Mouse (Mus musculus) intestine, embryonic 14.5 days (tissue): ENCODE data around the gene Dag1. TPM values are rescaled to one million over a fixed set of nuclear protein-coding genes. Genes with fewer than 3 reads are reported as not detected.

Experiments used
- ATAC-seq: fragments of 200-750 bp; cut with Nextera tagmentation; replicated peaks from 2 replicates; pipeline ENCODE4 v1.8.0; 2017; ENCODE audit warnings: low read depth, moderate number of reproducible peaks, moderate TSS enrichment, moderate library complexity; ENCODE audit not compliant: low FRiP score, low TSS enrichment
- DNase-seq: peaks from one replicate; pipeline ENCODE4 v3.0.0-alpha.2; 2018; ENCODE audit warnings: low spot score
- H3K27ac ChIP-seq: fragments of 300-500 bp; sonication (generic); 2 replicates; pipeline ENCODE4 v1.5.1; 2014; ENCODE audit warnings: low read depth, mild to moderate bottlenecking, control low read depth
- H3K27me3 ChIP-seq: fragments of 300-500 bp; sonication (generic); replicated peaks from 2 replicates; pipeline ENCODE4 v1.6.1; 2014; ENCODE audit warnings: low read length, control low read depth; ENCODE audit not compliant: control insufficient read depth, insufficient read depth
- H3K36me3 ChIP-seq: fragments of 300-500 bp; sonication (generic); 2 replicates; pipeline ENCODE4 v1.6.1; 2014; ENCODE audit warnings: low read length, control low read depth; ENCODE audit not compliant: control insufficient read depth, insufficient read depth
- H3K4me1 ChIP-seq: fragments of 300-500 bp; sonication (generic); replicated peaks from 2 replicates; pipeline ENCODE4 v1.6.1; 2014; ENCODE audit warnings: low read length, control low read depth, mixed read lengths; ENCODE audit not compliant: control insufficient read depth, insufficient read depth
- H3K4me2 ChIP-seq: fragments of 300-500 bp; sonication (generic); 2 replicates; pipeline ENCODE4 v1.6.1; 2014; ENCODE audit warnings: low read length
- H3K4me3 ChIP-seq: fragments of 300-500 bp; sonication (generic); 2 replicates; pipeline ENCODE4 v1.5.1; 2014; ENCODE audit warnings: low read depth, low read length, control low read depth, mixed read lengths
- H3K9ac ChIP-seq: fragments of 300-500 bp; sonication (generic); 2 replicates; pipeline ENCODE4 v1.6.1; 2014; ENCODE audit warnings: mild to moderate bottlenecking, low read length
- H3K9me3 ChIP-seq: fragments of 300-500 bp; sonication (generic); 2 replicates; pipeline ENCODE4 v1.6.1; 2016; ENCODE audit warnings: low read length, control low read depth; ENCODE audit not compliant: control insufficient read depth
- WGBS: fragments of 180-500 bp; shearing (Covaris S2); extraction: QIAGEN DNeasy Blood & Tissue Kit; methylation state at CpG from one replicate; pipeline ENCODE4 v1.1.7; 2014; 5-methylcytosine and 5-hydroxymethylcytosine counted together
- polyA plus RNA-seq: library from polyadenylated mRNA; unstranded; fragments of >200 nt; fragmentation: Nextera tagmentation; extraction: Ambion mirVana; gene quantifications from 2 replicates; pipeline ENCODE4 v1.2.1, GENCODE M21; 2014

The Dag1 gene
- polyA plus RNA-seq, 1 experiment from 2014 or later = 75.6 TPM

DNA sequence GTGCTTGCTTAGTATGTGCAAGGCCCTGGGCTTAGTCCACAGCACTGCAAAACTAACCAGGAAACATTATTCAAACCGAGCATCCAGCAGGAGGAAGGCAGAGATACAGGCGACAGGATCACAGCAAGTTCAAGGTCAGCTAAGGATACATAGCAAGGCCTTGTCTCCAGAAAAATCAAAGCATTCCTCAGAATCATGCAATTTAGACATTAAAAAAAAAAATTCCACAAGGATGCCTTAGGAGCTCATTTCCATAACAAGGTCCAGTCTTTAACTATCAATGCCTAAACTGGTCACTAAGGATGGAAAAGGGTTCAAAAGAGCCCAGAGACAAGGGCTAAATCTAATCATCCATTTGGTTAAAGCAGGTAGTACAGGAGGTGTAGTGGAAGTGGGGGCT lies 38.6 kb downstream of the Dag1 start:
- H3K4me1 ChIP-seq = no peaks in the 10 kb centered on the region
- no peak overlapping the region for H3K27ac ChIP-seq

DNA sequence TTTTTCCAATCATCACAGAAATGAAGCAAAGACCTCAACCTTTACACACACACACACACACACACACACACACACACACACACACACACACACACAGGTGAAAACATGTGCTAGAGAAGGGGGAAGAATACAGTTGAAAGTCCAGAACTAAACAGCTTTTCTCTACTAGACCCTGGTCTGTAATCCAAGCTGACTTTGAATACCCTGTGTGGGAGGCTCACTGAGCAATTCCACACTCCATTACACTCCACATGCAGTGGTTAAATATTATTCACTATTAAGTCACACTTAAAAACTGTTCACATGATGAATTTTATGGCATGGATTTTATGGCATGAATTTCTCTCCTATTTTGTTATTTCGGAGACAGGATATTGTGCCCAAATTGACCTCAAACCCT lies 40.1 kb downstream of the Dag1 start:
- WGBS = 67% methylated on average over 1 of the region's 1 CpGs
- H3K27me3 ChIP-seq = no peaks in the 10 kb centered on the region
- no peak overlapping the region for H3K27ac ChIP-seq
- no peak for DNase-seq
- no peak overlapping the region for H3K9ac ChIP-seq
- H3K36me3 ChIP-seq = no peaks in the 10 kb centered on the region
- H3K4me2 ChIP-seq = no peak overlapping the region
- no peaks in the 10 kb centered on the region for H3K9me3 ChIP-seq
- ATAC-seq = no peak
- no peak overlapping the region for H3K4me3 ChIP-seq
- H3K4me1 ChIP-seq = no peaks in the 10 kb centered on the region

More for the DNA sequence above, 38.6 kb downstream of the Dag1 start:
- no peak for DNase-seq
- Histone ChIP-seq H3K36me3 (no peaks in the 10 kb centered on the region), H3K4me2 (no peak overlapping the region), H3K27me3 (no peaks in the 10 kb centered on the region), H3K4me3 (no peak overlapping the region), H3K9me3 (no peaks in the 10 kb centered on the region), H3K9ac (no peak overlapping the region)
- WGBS = 75% methylated on average over 2 of the region's 2 CpGs
- ATAC-seq = no peak

- 95% methylated on average over 3 of the region's 3 CpGs for WGBS
- Histone ChIP-seq H3K4me3 (no peak overlapping the region), H3K9me3 (no peaks in the 10 kb centered on the region), H3K4me2 (no peak overlapping the region), H3K4me1 (no peaks in the 10 kb centered on the region), H3K27me3 (no peaks in the 10 kb centered on the region), H3K36me3 (peaks cover 18% of the 10 kb centered on the region), H3K9ac (no peak overlapping the region), H3K27ac (no peak overlapping the region)
- DNase-seq (no peak), ATAC-seq (no peak)
These were observed 42.2 kb downstream of the Dag1 start for GRCm38 (mm10) chr9:108221566-108221965.

DNA sequence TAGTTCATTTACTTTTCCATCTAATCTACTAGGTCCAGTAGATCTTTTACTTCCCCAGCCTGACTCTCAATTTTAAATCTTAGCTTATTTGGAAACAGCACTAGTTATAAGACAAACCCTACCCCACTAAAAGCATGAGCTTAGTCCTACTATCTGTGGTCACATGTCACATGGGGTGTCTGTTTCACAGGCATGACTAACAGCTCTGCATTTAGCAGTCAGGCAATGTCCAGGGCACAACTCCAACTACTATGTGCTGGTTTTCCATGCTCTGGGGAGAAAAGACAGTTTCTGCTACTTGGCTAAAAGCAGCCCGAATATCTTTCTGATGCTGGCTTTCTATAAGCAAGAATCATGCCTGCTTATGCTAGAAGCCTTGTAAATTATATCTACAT lies 43.4 kb downstream of the Dag1 start:
- H3K4me2 ChIP-seq = no peak overlapping the region
- no peaks in the 10 kb centered on the region for H3K9me3 ChIP-seq
- H3K9ac ChIP-seq = no peak overlapping the region
- no peaks in the 10 kb centered on the region for H3K27me3 ChIP-seq
- peaks cover 26% of the 10 kb centered on the region for H3K36me3 ChIP-seq
- H3K27ac ChIP-seq = no peak overlapping the region
- no peak for DNase-seq
- WGBS = 89% methylated on average over 1 of the region's 1 CpGs
- no peaks in the 10 kb centered on the region for H3K4me1 ChIP-seq
- no peak for ATAC-seq
- H3K4me3 ChIP-seq = no peak overlapping the region

GRCm38 (mm10) chr9:108219766-108220379 lies 43.9 kb downstream of the Dag1 start:
- ATAC-seq (no peak), DNase-seq (no peak)
- Histone ChIP-seq H3K27me3 (no peaks in the 10 kb centered on the region), H3K4me1 (no peaks in the 10 kb centered on the region), H3K27ac (no peak overlapping the region), H3K4me3 (no peak overlapping the region), H3K9me3 (no peaks in the 10 kb centered on the region), H3K4me2 (no peak overlapping the region), H3K9ac (no peak overlapping the region), H3K36me3 (peaks cover 28% of the 10 kb centered on the region)
- 82% methylated on average over 12 of the region's 12 CpGs for WGBS

DNA sequence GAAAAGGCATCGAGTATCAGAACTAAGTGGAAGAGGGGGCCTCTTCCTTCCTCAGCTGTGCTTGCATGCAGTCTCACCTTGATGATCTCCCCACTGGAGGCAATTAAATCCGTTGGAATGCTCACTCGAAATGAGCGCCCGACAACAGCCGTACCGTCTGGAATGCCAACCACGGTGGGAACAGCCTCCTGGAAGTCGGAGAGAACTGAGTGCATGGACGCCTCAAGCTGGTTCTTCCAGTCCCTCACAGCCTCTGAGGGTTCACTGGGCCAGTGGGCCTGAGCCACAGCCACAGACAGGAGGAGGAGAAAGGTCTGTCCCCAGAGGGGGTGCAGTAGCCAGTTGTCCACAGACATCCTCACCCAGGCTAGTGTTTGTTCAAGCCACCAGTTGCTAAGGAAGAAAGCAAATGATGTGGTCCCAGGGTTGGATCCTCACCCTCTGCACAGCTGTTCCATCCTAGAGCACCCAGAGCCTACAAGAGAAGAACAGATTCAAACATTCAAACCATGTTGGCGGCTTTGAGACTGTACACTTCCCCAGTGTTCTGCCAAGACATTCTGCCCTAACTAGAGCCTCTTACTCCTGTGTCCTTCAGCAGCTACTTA lies 45.7 kb downstream of the Dag1 start:
- no peak for ATAC-seq
- Histone ChIP-seq H3K9ac (no peak overlapping the region), H3K9me3 (no peaks in the 10 kb centered on the region), H3K4me2 (no peak overlapping the region), H3K36me3 (peaks cover 28% of the 10 kb centered on the region), H3K4me1 (no peaks in the 10 kb centered on the region), H3K4me3 (no peak overlapping the region), H3K27ac (no peak overlapping the region), H3K27me3 (no peaks in the 10 kb centered on the region)
- no peak for DNase-seq
- WGBS = 73% methylated on average over 11 of the region's 11 CpGs

DNA sequence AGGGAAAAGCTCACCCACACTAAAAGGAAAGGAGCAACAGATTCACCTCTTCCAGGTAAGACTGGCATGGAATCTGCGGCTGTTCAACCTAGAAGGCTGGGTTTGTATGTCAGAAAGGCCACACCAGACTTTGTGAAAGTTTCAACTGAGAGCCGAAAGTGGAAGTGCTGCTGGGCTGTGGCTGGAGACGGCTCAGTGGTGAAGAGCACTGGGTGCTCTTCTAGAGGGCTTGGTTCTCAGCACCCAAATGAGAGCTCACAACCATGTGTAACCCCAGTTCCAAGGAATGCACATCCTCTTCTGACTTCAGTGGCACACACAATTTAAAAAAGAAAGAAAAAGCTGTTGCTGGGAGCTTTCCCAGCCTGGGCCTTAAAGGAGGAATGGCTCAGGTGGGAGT lies 46.4 kb downstream of the Dag1 start:
- DNase-seq (no peak), ATAC-seq (no peak)
- Histone ChIP-seq H3K27ac (no peak overlapping the region), H3K4me2 (no peak overlapping the region), H3K4me1 (no peaks in the 10 kb centered on the region), H3K9ac (no peak overlapping the region), H3K9me3 (no peaks in the 10 kb centered on the region), H3K36me3 (peaks cover 28% of the 10 kb centered on the region), H3K27me3 (no peaks in the 10 kb centered on the region), H3K4me3 (no peak overlapping the region)
- WGBS = 96% methylated on average over 3 of the region's 3 CpGs

GRCm38 (mm10) chr9:108213105-108213504 lies 50.7 kb downstream of the Dag1 start:
- Histone ChIP-seq H3K9ac (no peak overlapping the region), H3K36me3 (peaks cover 41% of the 10 kb centered on the region)

DNA sequence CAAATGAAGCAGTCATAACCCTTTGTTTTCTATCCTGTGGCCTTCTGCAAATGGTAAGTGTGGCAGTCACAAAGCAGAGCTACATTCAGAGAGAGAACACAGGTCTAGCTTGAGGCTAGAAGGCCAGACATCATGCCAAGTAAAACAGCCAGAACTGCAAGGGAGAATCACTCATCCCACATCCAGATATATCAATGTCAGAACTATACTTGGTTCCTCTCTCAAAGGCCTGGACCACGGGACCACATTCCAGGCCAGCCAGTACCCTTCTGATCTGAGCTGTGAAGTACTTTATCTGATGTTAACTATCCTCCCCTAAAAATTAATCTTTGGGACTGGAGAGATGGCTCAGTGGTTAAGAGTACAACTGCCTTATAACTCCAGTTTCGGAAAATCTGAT lies 51.3 kb downstream of the Dag1 start:
- Histone ChIP-seq H3K9me3 (no peaks in the 10 kb centered on the region), H3K4me1 (no peaks in the 10 kb centered on the region), H3K4me2 (no peak overlapping the region), H3K36me3 (peaks cover 41% of the 10 kb centered on the region), H3K9ac (no peak overlapping the region), H3K4me3 (no peak overlapping the region), H3K27me3 (no peaks in the 10 kb centered on the region), H3K27ac (no peak overlapping the region)
- 87% methylated on average over 2 of the region's 2 CpGs for WGBS
- ATAC-seq (no peak), DNase-seq (no peak)

More at GRCm38 (mm10) chr9:108213105-108213504, 50.7 kb downstream of the Dag1 start:
- DNase-seq = no peak
- Histone ChIP-seq H3K4me2 (no peak overlapping the region), H3K4me1 (no peaks in the 10 kb centered on the region), H3K27me3 (no peaks in the 10 kb centered on the region), H3K27ac (0 out of 2 replicates have a peak overlapping the region, but pooled peaks have one; percentile 30), H3K9me3 (no peaks in the 10 kb centered on the region), H3K4me3 (no peak overlapping the region)
- WGBS = 65% methylated on average over 7 of the region's 7 CpGs
- ATAC-seq = peak; percentile 68; the same call in 1 of the 2 replicates
